Mouse (Mus musculus): ENCODE data around the gene Smco4. TPM values are rescaled to one million over a fixed set of nuclear protein-coding genes. Genes with fewer than 3 reads are reported as not detected.

The Smco4 gene
- total and polyA plus RNA-seq, 2 experiments from 2014 or later = 0.64 to 4.4 TPM

DNA sequence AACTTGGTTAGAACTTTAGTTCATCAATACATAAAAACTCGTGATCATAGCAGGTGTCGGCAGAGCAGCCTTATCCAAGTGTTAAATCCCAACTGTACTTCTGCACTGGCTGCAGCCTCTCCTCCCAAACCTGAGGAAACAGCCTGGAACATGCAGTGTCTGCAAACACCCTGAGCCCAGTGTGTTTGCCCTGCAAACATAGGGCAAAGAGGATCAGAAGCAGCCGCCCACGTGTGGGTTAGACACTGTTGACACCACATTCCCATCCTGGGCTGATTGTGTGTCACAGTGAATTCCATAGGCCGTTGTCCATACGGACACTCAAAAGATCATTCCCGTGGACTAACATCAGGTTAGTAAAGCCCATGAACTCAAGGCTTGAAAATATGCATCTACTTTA, 69.1 kb downstream of the Smco4 start:
- Histone ChIP-seq H3K4me2 (ENCODE audit: low read depth) (no peak overlapping the region), H3K36me3 (ENCODE audit: insufficient read depth) (no peaks in the 10 kb centered on the region), H3K27me3 (ENCODE audit: insufficient read depth, low read length) (no peaks in the 10 kb centered on the region), H3K4me1 (ENCODE audit: insufficient read depth) (no peaks in the 10 kb centered on the region), H3K9me3 (ENCODE audit: low read length) (no peaks in the 10 kb centered on the region), H3K27ac (ENCODE audit: low read depth, low read length) (no peak overlapping the region), H3K9ac (no peak overlapping the region), H3K4me3 (ENCODE audit: low read depth, low read length) (no peak overlapping the region)
- WGBS = 87% methylated on average over 7 of the region's 7 CpGs
- ATAC-seq (no peak), DNase-seq (no peak)
- no peak for TF ChIP-seq CTCF (IDR thresholded peaks at IDR 0.05; ENCODE audit: low read depth)

- WGBS = 49% methylated on average over 13 of the region's 13 CpGs
- Histone ChIP-seq H3K27me3 (ENCODE audit: insufficient read depth, low read length) (no peaks in the 10 kb centered on the region), H3K9me3 (ENCODE audit: low read length) (no peaks in the 10 kb centered on the region), H3K27ac (ENCODE audit: low read depth, low read length) (no peak overlapping the region), H3K4me2 (ENCODE audit: low read depth) (no peak overlapping the region), H3K4me3 (ENCODE audit: low read depth, low read length) (no peak overlapping the region), H3K9ac (no peak overlapping the region), H3K36me3 (ENCODE audit: insufficient read depth) (no peaks in the 10 kb centered on the region), H3K4me1 (ENCODE audit: insufficient read depth) (no peaks in the 10 kb centered on the region)
- peak; percentile 43; the same call in 1 of the 2 replicates for ATAC-seq
- DNase-seq = no peak
- TF ChIP-seq CTCF (IDR thresholded peaks at IDR 0.05; ENCODE audit: low read depth) = no peak
Measured at GRCm38 (mm10) chr9:15574750-15575454, 81.7 kb downstream of the Smco4 start.

GRCm38 (mm10) chr9:15578427-15578826, 85.2 kb downstream of the Smco4 start:
- H3K4me1 ChIP-seq (ENCODE audit: insufficient read depth) = no peaks in the 10 kb centered on the region
- H3K9me3 ChIP-seq (ENCODE audit: low read length) = no peaks in the 10 kb centered on the region
- no peak overlapping the region for H3K27ac ChIP-seq (ENCODE audit: low read depth, low read length)
- WGBS = 76% methylated on average over 1 of the region's 1 CpGs
- no peak for ATAC-seq
- H3K4me3 ChIP-seq (ENCODE audit: low read depth, low read length) = no peak overlapping the region
- H3K9ac ChIP-seq = no peak overlapping the region
- no peak for TF ChIP-seq CTCF (IDR thresholded peaks at IDR 0.05; ENCODE audit: low read depth)
- H3K4me2 ChIP-seq (ENCODE audit: low read depth) = no peak overlapping the region
- no peak for DNase-seq
- H3K27me3 ChIP-seq (ENCODE audit: insufficient read depth, low read length) = no peaks in the 10 kb centered on the region
- H3K36me3 ChIP-seq (ENCODE audit: insufficient read depth) = no peaks in the 10 kb centered on the region

GRCm38 (mm10) chr9:15578946-15579345, 85.7 kb downstream of the Smco4 start:
- Histone ChIP-seq H3K27ac (ENCODE audit: low read depth, low read length) (no peak overlapping the region), H3K4me2 (ENCODE audit: low read depth) (no peak overlapping the region), H3K4me3 (ENCODE audit: low read depth, low read length) (no peak overlapping the region), H3K9ac (no peak overlapping the region), H3K27me3 (ENCODE audit: insufficient read depth, low read length) (no peaks in the 10 kb centered on the region), H3K36me3 (ENCODE audit: insufficient read depth) (no peaks in the 10 kb centered on the region), H3K4me1 (ENCODE audit: insufficient read depth) (no peaks in the 10 kb centered on the region), H3K9me3 (ENCODE audit: low read length) (no peaks in the 10 kb centered on the region)
- no peak for DNase-seq
- no peak for TF ChIP-seq CTCF (IDR thresholded peaks at IDR 0.05; ENCODE audit: low read depth)
- ATAC-seq = no peak
- WGBS = 96% methylated on average over 9 of the region's 9 CpGs

- H3K9ac ChIP-seq = no peak overlapping the region
- no peak for ATAC-seq
- TF ChIP-seq CTCF (IDR thresholded peaks at IDR 0.05; ENCODE audit: low read depth) = no peak
Measured at GRCm38 (mm10) chr9:15580176-15580575, 86.9 kb downstream of the Smco4 start.

GRCm38 (mm10) chr9:15582026-15582425, 88.8 kb downstream of the Smco4 start:
- ATAC-seq = no peak
- no peak overlapping the region for H3K4me3 ChIP-seq (ENCODE audit: low read depth, low read length)
- TF ChIP-seq CTCF (IDR thresholded peaks at IDR 0.05; ENCODE audit: low read depth) = no peak
- no peak overlapping the region for H3K9ac ChIP-seq
- WGBS = 87% methylated on average over 5 of the region's 5 CpGs
- no peaks in the 10 kb centered on the region for H3K27me3 ChIP-seq (ENCODE audit: insufficient read depth, low read length)
- H3K4me2 ChIP-seq (ENCODE audit: low read depth) = no peak overlapping the region
- no peaks in the 10 kb centered on the region for H3K36me3 ChIP-seq (ENCODE audit: insufficient read depth)
- no peak overlapping the region for H3K27ac ChIP-seq (ENCODE audit: low read depth, low read length)
- no peaks in the 10 kb centered on the region for H3K9me3 ChIP-seq (ENCODE audit: low read length)
- DNase-seq = no peak
- H3K4me1 ChIP-seq (ENCODE audit: insufficient read depth) = no peaks in the 10 kb centered on the region

More at GRCm38 (mm10) chr9:15580176-15580575, 86.9 kb downstream of the Smco4 start:
- no peak overlapping the region for H3K4me2 ChIP-seq (ENCODE audit: low read depth)
- no peak overlapping the region for H3K27ac ChIP-seq (ENCODE audit: low read depth, low read length)
- 42% methylated on average over 6 of the region's 6 CpGs for WGBS
- H3K4me3 ChIP-seq (ENCODE audit: low read depth, low read length) = no peak overlapping the region
- H3K27me3 ChIP-seq (ENCODE audit: insufficient read depth, low read length) = no peaks in the 10 kb centered on the region
- no peaks in the 10 kb centered on the region for H3K36me3 ChIP-seq (ENCODE audit: insufficient read depth)
- H3K9me3 ChIP-seq (ENCODE audit: low read length) = no peaks in the 10 kb centered on the region
- DNase-seq = no peak
- H3K4me1 ChIP-seq (ENCODE audit: insufficient read depth) = no peaks in the 10 kb centered on the region

DNA sequence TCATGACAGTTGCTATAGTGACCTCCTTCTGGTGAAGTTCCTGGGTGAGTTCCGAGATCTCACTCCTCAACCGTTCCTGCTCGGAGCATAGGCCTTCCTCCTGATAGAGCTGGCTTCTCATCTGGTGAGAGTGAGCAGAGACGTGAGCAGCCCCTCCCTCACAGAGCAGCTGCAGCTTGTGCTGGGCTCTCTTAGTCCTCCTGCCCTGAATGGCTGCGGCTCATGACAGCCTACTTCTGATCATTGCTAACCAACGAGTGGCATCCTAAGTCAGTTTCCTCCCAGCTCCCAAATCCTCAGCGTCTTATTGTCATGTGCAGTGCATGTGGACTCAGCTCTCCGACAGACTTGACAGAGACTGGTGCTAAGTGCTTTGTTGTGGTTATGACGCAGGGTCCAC, 91.0 kb downstream of the Smco4 start:
- DNase-seq = no peak
- WGBS = 90% methylated on average over 9 of the region's 9 CpGs
- ATAC-seq = peak; percentile 50; the same call in 1 of the 2 replicates
- no peak for TF ChIP-seq CTCF (IDR thresholded peaks at IDR 0.05; ENCODE audit: low read depth)
- H3K4me3 ChIP-seq (ENCODE audit: low read depth, low read length) = no peak overlapping the region
- H3K4me2 ChIP-seq (ENCODE audit: low read depth) = no peak overlapping the region
- H3K9me3 ChIP-seq (ENCODE audit: low read length) = no peaks in the 10 kb centered on the region
- no peak overlapping the region for H3K9ac ChIP-seq
- no peaks in the 10 kb centered on the region for H3K36me3 ChIP-seq (ENCODE audit: insufficient read depth)
- no peaks in the 10 kb centered on the region for H3K27me3 ChIP-seq (ENCODE audit: insufficient read depth, low read length)
- no peak overlapping the region for H3K27ac ChIP-seq (ENCODE audit: low read depth, low read length)
- H3K4me1 ChIP-seq (ENCODE audit: insufficient read depth) = 0 out of 2 replicates have a peak, but pooled peaks cover 5% of the 10 kb centered on the region
